Mouse (Mus musculus): ENCODE measurements around the gene Rbm28.
"Not testable (repeated sequence)": the region's sequence is repeated elsewhere in the genome, so short reads cannot be mapped to it uniquely, and the experiment has no call there.

The Rbm28 gene

DNA sequence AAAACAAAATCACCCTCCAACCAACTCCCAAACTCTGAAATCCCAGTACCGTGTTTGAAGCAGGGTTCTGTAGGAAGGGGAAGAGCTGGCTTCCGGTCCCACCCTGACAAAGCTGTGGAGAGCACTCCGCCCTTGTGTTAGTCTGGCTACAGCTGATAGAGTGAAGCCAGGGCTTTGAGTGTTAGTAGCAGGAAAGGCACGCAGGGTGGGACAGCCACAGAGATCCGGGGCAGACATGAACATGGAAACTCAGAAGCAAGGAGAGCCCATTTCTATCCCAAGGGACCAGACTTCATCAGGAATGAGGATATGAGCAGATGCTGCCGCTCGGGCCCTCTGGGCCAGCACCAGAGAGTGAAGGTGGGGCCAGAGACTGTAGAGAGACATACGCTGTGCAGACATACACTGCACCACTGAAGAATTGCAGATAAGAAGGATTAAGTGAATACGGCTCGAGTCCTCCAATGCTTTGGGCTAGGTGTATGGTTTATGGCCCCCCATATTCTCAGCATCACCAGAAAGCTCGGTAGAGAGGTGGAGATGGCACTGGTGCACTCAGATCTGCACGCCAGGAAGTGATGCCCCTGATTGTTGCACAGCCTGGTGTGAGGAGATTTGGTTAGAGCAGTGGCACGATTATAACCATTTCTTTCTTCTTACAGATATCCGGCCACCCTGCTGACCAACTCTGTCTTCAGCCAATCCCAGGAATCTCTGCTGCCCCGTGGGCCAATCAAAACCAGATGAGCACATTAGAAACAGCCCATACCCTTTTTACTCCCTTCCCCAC lies 29.4 kb upstream of the Rbm28 start:
- peak; percentile 50 for DNase-seq

DNA sequence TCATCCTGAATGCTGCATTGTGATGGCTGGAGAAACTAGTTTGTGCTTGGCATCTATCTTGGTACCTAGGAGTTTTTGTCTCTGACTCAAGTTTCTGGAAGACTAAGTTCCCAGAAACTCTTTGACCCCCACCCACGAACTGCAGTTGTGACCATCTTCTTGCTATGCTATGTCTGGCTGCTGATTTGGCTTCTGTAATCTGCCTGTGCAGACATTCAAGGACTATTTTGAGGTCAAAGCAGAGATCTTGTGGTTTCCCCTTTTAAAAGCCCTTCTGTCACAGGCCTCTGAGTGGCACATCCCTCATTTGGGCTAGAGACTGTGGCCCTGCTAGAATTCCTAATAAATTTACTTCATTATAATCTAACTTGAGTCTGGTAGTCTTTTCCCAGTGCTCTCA lies 23.1 kb upstream of the Rbm28 start:
- DNase-seq: no peak

DNA sequence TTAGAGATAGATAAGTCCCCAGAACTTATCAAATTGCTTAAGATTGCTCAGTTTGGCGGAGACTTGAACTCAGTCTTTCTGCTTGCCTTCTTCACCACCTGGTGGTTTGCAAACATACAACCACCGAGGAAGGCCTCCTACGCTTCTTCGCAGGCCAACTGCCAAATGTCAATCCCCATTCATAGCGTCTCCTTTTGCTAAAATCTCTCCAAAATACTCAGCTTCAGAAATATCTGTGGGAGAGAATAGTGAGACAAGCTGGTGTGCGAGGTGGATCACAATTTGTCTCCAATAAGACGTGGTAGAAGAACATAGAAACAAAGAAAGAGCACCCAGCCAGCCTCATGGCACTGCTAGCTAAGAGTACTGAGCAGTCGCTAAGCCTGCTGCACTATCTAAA lies 15.0 kb upstream of the Rbm28 start:
- DNase-seq: no peak

DNA sequence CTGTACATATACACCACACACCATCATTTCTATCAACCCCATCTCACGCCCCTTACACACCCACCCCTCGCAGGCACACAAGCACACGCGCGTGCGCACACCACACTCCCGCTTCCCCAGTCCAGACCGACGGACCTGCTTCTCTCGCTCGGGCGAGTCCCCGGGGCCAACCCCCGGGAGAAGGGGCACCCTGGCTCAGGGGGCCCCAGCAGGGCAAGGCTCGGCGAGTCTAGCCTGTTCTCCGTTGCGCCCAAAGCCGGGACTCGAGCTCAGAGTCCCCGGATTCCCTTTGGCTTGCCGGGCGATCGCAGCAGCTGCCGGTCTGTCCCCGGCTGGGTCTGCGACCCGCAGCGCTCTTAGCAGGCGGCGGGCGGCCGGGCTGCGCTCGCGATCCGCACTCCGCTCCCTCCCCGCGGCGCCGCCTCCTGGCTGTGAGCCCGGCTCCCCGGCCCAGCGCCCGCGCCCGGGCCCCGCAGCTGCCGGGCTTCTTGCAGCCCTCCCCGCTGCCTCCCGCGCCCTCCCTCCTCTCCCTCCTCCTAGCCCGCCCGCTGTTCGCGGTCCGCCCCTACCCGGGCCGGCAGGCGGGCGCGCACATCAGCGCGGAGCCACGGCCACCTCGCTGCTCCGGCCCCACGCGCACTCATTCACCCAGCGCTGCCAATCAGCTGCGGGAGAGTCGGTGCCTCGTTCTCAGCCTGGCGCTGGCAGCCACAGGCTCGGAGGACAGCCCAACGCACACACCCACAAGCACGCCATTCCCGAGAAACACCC lies 14.3 kb upstream of the Rbm28 start, which contains the start of gene Prrt4:
Gene Prrt4 (minus strand): TSS at position 697 of the 771 bp plus-strand sequence.
- DNase-seq: peak; percentile 15

DNA sequence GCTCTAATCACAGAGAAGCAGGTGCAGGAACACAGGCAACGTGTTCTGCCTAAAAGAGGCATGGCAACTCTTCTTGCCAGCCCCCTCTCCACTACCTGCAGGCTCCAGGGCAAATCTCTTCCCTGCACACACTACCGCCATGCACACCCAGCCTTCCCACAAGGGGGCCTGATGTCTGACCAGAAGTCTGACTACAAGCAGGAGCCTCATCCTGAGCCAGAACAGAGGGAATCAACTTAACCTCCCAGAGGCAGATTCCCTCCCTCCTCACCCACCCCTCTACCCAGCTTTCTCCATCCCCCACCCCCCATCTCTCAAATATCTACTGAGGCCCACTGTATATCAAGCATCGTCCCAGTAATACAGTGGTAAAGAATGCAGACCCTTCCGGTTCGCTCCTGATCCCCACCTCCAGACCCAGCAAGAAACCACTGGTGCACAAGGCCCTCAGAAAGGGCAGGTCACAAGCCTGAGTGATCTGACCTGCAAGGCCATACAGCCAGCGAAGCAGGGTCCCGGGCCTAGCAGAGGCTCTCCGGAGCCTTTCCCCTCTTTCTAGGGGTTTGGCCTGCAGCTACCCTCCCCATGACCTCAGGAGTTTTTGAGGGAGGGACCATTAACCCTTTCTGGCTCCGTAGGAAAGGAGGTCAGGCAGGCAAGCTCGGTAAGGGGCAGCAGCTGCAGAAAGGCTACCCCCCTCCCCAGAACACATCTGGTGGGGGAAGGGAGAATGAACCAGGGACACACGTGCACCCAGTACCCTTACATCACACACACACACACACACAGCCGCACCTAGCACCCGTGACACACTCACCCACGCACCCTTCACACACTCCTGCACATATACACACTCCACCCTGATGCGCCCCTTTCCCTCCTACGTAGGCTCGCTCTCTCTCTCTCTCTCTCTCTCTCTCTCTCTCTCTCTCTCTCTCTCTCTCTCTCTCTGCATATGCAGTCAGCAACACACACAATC lies 13.4 kb upstream of the Rbm28 start:
- DNase-seq: no peak

DNA sequence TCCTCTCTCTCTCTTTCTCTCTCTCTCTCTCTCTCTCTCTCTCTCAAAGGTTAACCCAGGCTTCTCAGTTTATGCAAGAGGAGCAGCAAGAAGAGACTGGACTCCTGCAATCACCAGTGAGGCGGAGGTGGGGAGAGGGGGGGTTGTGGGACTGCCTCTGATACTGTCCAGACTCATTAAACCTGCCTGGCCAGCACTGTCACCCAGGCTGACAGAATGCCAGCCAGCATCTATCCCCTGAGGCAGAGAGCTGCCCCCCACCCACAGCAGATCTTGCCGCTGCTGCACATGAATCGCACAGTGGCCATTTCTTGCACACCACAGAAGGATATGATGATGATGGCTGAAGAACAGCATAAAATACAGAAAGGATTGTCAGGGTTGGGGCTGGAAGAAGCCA lies 10.3 kb upstream of the Rbm28 start:
- no peak for DNase-seq

DNA sequence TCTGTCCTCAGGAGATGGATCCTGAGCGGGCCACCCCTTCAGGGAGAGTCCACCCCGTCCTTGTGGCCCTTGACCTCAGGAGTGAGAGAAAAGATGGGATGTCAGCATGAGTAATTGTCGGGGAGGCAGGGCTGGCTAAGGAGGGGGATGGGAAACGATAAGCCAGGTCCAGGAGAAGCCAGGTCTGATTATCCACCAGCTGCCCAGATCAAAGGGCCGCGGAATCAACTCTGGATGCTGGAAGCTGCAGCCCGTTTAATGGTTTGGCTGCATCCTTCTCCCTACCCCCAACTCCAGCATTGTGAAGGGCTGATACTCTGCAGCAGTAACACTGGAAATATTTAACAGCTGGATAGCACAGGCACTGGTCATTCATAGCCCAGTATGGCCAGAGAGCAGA lies 9.6 kb upstream of the Rbm28 start:
- DNase-seq: no peak

DNA sequence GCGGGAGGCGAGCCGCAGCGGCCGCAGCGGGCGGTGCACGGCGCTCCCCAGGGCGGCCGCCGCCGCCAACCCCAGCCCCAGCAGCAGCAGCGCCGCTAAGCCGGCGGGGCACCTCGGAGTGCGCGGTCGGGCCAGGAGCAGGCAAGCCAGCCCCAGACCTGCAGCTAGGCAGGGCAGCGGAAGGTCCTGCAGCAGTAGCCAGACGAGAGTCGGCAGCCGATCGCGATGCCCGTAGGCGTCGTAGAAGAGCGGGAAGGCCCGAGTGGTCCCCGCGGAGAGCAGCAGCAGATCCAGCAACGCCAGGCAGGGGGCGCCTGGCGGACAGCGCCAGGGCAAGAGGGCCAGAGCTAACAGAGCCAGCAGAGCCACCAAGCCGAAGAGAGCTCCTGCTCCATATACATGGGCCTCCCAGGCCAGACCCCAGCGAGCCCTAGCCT lies 6.2 kb upstream of the Rbm28 start:
- DNase-seq: peak; percentile 62

DNA sequence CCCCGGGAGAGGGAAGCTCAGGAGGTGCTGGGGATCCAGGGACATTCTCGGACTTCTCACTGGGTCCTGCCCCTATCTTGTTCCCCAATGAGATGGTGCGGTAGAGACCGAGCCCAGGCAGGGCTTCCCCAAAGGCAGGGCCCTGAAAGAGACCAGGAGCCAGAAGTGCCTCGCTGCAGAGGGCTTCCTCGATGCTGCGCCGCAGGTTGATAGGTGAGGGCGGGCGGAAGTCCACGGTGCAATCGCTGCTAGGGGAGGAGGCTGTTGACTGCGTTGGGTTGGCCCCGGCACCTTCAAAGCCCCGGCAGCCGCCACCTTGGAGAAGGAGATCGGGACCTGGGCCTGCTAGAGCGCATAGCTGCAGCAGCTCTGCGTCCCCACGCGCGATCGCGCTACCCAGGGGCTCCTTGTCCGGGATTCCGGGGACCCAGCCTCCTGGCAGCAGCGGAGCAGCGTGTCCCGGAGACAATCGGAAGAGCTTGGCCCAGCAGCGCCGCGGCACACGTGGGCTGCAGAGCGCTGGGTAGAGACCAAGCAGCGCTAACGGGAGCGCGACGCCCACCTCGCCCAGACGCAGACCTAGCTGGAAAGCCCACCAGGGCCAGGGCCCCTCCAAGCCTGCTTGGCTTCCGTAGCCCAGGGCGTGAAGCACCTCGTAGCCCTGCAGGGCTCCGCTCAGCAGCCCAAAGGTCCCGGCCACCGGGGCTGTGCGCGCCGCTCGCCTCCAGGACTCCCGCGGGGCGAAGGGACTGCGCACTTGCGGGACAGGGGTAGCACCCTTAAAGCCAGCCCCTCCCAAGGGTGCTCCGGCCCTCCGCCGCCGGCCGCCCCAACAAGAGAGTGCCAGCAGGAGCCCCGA lies 5.5 kb upstream of the Rbm28 start:
- no peak for DNase-seq

DNA sequence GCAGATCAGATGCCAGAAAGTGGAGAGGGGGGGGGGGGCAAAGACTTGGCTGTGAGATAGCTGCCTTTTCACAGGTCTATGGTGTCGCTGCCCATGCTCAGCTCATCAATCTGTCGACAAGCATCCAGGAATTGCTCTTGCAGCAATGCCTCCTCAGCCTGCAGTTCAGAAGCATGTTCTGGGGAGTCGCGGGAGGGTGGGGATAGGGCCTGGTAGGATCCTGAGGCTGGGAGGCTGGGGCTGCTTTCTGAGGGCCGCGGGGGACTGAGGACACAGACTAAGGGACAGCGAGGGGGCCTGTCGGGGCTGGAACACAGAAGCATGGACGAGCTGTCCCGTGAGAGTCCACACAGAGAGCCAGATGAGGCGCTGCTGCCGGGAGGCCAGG lies 4.9 kb upstream of the Rbm28 start:
- no peak for DNase-seq

DNA sequence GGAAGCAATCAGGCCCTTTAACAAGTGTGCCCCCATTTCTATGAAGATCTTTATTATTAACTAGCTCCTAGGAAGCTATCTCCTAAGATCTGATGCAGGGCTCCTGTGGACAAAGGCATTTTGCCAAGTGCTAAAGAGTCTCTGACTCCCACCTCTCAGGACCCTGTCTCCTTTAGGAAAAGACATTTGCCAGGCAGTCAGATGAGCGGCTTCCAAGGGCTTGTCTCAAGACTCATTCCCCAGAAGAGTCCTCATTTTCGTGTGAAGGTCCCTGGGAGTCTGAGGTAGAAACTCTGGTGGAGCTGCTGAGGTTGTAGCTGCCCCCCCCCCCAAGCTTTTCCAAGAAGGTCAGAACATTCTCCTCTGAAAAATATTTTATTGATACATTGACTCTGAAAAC lies 4.1 kb upstream of the Rbm28 start:
- DNase-seq: no peak

DNA sequence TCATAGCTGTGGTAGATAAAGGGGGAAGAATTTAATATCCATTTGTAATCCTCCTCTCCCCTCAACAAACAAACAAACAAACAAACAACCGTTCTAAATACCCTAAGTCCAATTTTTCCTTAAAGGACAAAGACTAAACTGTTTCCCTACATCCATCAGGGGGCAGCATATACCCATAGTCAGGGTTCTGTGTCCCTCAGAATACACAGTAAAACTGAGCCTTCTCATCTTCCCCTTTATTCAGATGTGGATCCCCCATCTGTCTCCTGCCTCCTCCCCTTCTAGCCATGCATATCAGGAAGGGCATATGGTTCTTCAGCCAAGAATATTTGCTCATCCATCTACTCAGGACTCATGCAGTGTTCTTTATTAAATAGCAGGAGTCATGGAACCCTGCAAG lies 1.4 kb upstream of the Rbm28 start:
- DNase-seq: no peak

DNA sequence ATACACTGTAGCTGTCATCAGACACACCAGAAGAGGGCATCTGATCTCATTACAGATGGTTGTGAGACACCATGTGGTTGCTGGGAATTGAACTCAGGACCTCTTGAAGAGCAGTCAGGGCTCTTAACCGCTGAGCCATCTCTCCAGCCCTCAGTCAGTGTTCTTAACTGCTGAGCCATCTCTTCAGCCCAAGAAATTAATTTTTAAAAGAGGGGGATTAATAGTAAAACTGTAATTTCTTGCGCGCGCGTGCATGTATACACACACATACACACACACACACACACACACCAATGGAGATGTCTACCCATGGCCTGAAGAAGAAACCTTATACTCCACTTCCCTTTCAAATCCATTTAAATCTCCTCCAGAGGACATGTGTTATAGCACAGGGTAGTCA lies 3.5 kb downstream of the Rbm28 start:
- DNase-seq: not testable (repeated sequence)

DNA sequence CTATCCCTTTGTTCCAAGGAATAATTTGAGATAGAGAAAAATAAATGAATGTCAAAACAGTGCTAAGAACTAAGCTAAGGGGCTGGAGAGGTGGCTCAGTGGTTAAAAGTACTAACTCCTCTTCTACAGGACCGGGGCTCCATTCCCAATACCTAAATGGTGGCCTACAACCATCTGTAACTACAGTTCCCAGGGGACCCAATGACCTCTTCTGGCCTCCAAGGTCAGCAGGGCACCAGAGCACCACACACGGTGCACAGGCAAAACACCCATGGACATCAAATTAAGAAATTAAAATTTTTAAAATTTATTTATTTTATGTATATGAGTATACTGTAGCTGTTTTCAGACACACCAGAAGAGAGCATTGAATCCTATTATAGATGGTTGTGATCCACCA lies 4.0 kb downstream of the Rbm28 start:
- no peak for DNase-seq

DNA sequence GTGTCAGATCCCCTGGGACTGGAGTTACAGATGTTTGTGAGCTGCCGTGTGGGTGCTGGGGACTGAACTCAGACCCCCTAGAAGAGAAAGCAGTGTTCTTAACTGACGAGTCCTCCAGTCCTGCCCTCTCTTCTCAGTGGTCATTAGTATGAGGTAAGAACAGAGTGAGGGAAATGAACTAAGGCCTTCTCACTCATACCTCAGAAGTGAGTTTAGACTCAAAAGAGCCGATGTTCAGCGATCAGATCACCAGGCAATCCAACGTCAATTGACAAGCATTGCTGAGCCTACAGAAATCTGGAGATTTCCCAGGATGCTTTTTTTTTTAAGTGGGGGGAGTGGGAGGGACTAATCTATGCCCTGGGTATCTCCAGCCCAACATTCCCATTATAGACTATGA lies 8.5 kb downstream of the Rbm28 start:
- no peak for DNase-seq

DNA sequence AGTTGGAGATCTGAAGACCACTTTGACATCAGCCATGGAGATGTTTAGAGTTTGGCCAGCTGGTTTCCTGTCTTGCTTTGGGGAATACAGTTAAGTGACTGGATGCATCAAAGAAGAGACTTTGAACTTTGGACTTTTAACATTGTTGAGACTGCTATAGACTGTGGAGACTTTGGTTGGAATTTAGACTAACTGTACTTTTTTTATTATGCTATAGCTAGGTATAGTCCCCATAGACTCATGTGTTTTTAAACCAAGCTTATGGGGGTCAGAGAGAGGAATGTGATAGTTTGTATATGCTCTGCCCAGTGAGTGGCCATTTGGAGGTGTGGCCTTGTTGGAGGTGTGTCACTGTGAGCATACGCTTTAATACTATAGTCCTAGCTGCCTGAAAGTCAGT lies 14.8 kb downstream of the Rbm28 start:
- DNase-seq: no peak

DNA sequence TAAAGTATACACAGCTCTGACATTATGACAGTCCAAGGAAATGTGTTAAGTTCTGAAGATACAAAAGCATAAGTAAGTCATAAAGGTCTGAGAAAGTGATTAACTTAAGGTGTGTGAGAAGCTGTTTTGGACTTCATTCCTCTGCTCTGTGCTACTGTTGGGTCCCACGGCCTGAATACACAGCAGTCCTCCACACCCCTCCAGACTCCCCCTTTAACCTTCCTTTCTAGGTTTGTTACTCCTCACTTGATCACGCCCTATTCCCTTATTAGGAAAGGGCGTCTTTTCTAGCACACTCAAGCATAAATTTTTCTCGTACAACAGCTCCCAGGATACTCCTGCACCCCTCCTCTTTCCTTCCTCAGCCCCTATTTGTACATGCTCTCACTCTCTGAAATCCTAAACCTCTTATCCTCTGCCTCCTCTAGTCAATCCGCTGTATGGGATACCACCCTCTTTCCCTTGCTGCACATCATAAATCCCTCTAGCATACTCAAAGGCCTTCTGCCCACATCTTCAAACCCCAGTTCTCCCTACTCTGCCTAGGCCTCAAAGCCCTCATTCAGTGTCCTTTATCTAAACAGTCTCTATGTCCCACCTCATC lies 17.3 kb downstream of the Rbm28 start:
- no peak for DNase-seq

DNA sequence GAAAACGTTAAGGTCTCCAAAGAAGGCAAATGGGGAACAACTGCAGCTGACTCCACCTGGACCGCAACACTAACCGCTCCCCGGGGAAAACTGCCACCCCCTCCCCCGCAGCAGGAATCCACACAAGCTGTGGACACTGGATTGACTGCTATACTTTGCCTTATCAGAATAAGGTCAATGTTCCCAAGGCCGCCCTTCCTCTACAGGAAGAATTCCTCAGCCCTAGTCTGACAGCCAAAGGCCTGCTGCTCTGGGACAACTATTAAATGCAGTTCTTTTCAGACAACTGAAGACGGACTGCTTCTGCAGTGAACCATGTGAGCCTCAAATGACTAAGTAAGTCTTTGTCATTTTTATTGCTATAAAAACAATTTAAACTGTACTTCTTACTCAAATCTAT lies 18.2 kb downstream of the Rbm28 start:
- DNase-seq: no peak

DNA sequence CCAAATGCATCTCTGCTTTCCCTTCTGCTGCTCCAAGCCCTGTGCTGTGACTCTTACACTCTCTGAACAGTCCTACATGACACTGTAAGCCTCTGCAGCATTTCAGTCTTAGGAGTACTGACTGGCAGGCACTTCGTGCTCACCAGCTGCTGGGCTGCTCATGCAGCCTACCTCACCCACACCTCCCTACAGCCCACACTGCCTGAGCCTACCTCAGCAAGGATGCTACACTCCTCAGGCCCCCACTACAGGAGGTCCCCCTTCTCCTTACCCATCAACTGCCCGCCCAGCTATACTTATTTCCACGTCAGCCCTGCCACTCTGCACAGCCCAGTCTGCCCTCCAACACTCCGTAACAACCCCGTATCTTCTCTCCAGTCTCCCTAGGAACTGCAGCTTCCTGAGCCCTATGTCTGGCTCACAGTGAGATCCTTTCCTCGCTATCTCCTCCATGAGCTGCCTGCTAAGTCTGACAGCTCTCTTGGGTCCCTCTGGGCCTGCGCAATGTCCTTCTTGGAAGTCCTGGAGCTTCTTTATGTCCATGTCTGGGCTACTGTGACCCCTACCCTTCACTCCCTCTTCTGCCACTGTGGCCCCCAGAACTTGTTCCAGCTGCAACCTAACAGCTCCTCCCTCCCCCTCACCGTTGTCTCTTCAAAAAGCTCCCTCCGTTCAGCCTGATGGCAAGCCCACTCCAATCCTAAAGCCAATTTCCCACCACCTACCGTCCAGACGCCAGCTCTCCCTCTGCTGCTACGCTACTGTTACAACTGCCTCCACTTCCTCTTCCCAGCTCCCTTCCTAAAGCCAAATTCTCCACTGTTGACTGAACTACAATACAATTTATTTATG lies 19.1 kb downstream of the Rbm28 start:
- no peak for DNase-seq

DNA sequence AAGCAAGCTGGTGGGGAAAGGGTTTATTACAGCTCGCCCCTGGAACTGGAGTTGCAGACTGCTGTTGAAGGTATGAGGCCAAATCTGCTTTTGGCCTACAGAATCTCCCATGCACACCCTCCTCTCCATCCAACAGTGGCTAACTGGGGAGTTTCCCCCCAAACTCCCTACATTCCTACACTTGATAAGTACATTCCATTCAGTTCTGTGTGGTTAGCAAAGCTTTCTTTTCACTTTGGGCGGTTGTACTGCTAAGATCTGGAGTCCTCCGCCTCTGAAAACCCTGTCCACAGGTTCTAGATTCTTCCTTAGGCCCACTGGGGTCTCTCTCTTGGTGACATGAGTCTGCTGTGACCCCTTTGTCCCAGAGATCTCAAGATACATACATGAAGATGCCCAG lies 19.8 kb downstream of the Rbm28 start:
- no peak for DNase-seq

DNA sequence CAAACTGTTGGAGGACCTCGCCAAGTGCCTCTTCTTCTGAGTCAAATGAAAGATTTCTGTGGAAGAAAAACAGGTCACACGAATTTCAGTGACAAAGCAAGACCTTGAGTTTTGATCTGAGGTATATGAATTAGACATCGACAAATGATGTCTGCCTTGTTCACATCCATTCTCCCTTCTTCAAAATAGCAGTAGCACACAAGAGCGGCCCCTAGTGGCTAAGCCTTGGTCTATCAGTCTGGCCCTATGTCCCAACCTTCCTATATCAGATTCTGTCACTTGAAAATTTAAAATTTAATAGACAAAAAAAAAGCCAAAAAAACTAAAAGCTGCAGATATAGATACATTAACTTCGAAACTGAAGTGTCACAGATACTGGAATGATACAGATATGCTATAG lies 21.2 kb downstream of the Rbm28 start:
- no peak for DNase-seq
